Mouse (Mus musculus): ENCODE results near the gene Chrna1.

DNA sequence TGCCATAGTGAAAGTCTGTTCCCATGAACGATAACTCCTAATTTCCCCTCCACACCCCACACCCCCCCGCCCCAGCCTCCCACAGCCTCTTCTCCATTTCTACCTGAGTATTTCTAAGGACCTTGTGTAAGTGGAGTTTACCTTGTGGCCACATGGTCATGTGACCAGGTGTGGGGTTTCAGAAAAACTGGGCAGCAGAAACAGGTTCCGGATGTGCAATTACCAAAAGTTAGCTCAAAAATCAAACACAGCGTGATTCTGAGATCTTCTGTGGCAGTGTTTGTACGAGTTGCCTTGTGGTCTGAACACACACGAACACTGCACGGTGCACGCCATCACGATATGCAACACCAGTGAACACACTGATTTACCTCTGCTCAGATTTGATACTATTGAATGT lies 17.5 kb downstream of the Chrna1 start:
- TF ChIP-seq E2F4 (IDR thresholded peaks at IDR 0.05; ENCODE audit: insufficient read depth): no peak
- TF ChIP-seq POLR2A (IDR thresholded peaks at IDR 0.05; ENCODE audit: insufficient read length, low read depth): no peak
- peak; percentile 34 for TF ChIP-seq POLR2AphosphoS2 (IDR thresholded peaks at IDR 0.05; ENCODE audit: insufficient read length, low read depth)
- no peak for TF ChIP-seq TCF3 (IDR thresholded peaks at IDR 0.05; ENCODE audit: insufficient read length, low read depth)
- no peak for TF ChIP-seq CEBPB (IDR thresholded peaks at IDR 0.05; ENCODE audit: insufficient read depth, poor library complexity, severe bottlenecking)
- TF ChIP-seq TCF12 (IDR thresholded peaks at IDR 0.05; ENCODE audit: insufficient read depth, poor library complexity, severe bottlenecking): no peak
- no peak for TF ChIP-seq SRF (IDR thresholded peaks at IDR 0.05; ENCODE audit: control insufficient read depth, insufficient read length, low read depth)
- TF ChIP-seq USF1 (IDR thresholded peaks at IDR 0.05; ENCODE audit: low read depth): no peak
- no peak for TF ChIP-seq MYOG (IDR thresholded peaks at IDR 0.05; ENCODE audit: control insufficient read depth in 1 of 3, insufficient read depth in 1 of 3, insufficient read length in 2 of 3, low read depth in 2 of 3)
- no peak for TF ChIP-seq REST (IDR thresholded peaks at IDR 0.05; ENCODE audit: insufficient read depth, insufficient read length)
- TF ChIP-seq MAX (IDR thresholded peaks at IDR 0.05; ENCODE audit: low read depth): no peak

All from myocyte (in vitro differentiated cells).